ENCODE assay signal across 8 mouse cellular contexts in the genomic region with DNA sequence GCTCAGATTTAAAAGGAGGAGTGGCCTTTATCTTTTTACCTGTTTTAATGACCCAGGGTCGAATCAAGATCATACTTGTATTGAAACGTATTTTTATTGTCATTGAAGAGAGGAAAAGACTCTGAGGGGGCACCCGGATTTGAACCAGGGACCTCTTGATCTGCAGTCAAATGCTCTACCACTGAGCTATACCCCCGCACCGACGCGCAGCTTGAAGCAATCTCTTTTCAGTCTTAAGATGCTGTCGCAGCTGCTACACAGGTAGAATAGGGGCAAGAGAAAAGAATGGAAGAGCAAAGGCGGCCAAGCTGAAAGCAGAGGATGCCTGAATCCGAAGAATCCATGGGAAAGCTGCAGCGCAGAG. TPM values are rescaled to one million over a fixed set of nuclear protein-coding genes. Genes with fewer than 3 reads are reported as not detected.
DNase-seq lines count a peak whose midpoint lies in the region; ATAC-seq and TF ChIP-seq lines count a peak whose summit lies in the region.

Gene Lasp1, plus strand, starts transcription at position 219 of the 364 bp plus-strand sequence.

- ATAC-seq in embryonic facial prominence, embryonic 13.5 days (ENCODE audit: insufficient number of reproducible peaks, insufficient read depth, low FRiP score, low TSS enrichment, low read depth) = peak; percentile 52
- ATAC-seq in kidney, embryonic 15.5 days (replicated peaks; ENCODE audit: low FRiP score) = peak; percentile 59
- ATAC-seq in limb, embryonic 15.5 days (ENCODE audit: insufficient number of reproducible peaks, low FRiP score, low TSS enrichment, low read depth) = 0 out of 2 replicates have a peak, but pooled peaks have one; percentile 10
- ATAC-seq in midbrain, postnatal 0 days (ENCODE audit: low FRiP score) = peak; percentile 67

- H3K9ac ChIP-seq in embryonic facial prominence, embryonic 13.5 days = peak within 1 kb of the TSS; percentile 93
- peak within 1 kb of the TSS; percentile 87 for H3K9ac ChIP-seq in kidney, embryonic 15.5 days
- H3K9ac ChIP-seq in limb, embryonic 15.5 days = peak within 1 kb of the TSS; percentile 79
- peak within 1 kb of the TSS; percentile 85 for H3K9ac ChIP-seq in midbrain, postnatal 0 days (replicated peaks; ENCODE audit: low read length, poor library complexity, severe bottlenecking)

- DNase-seq in 3T3-L1 (ENCODE audit: low read depth, low spot score) = peak; percentile 92
- peak; percentile 87 for DNase-seq in adrenal gland, postnatal 25 days
- peak; percentile 79 to 89 for DNase-seq in heart, adult 9 months (ENCODE audit: low spot score in 2 of 2)
- peak; percentile 91 for DNase-seq in midbrain, postnatal 0 days (ENCODE audit: low spot score)
- DNase-seq in spleen, postnatal 36 days (ENCODE audit: low spot score in 2 of 2) = peak; percentile 83 to 86

- peak within 1 kb of the TSS; percentile 96 for H3K4me3 ChIP-seq in embryonic facial prominence, embryonic 13.5 days
- peak within 1 kb of the TSS; percentile 83 for H3K4me3 ChIP-seq in kidney, embryonic 15.5 days (replicated peaks)
- H3K4me3 ChIP-seq in limb, embryonic 15.5 days = peak within 1 kb of the TSS; percentile 95
- H3K4me3 ChIP-seq in midbrain, postnatal 0 days (ENCODE audit: low read depth, low read length) = peak within 1 kb of the TSS; percentile 89

- peaks cover 26% of the 10 kb centered on the region for H3K4me1 ChIP-seq in embryonic facial prominence, embryonic 13.5 days
- H3K4me1 ChIP-seq in kidney, embryonic 15.5 days = peaks cover 45% of the 10 kb centered on the region
- H3K4me1 ChIP-seq in limb, embryonic 15.5 days = peaks cover 32% of the 10 kb centered on the region
- peaks cover 10% of the 10 kb centered on the region for H3K4me1 ChIP-seq in midbrain, postnatal 0 days (ENCODE audit: insufficient read depth, low read length)

- WGBS in embryonic facial prominence, embryonic 13.5 days = 0% methylated on average over 11 of the region's 11 CpGs
- WGBS in kidney, embryonic 15.5 days = 0% methylated on average over 11 of the region's 11 CpGs
- WGBS in limb, embryonic 15.5 days = under 1% methylated on average over 11 of the region's 11 CpGs
- under 1% methylated on average over 11 of the region's 11 CpGs for WGBS in midbrain, postnatal 0 days

- no peaks in the 10 kb centered on the region for H3K9me3 ChIP-seq in embryonic facial prominence, embryonic 13.5 days
- no peaks in the 10 kb centered on the region for H3K9me3 ChIP-seq in kidney, embryonic 15.5 days (replicated peaks)
- no peaks in the 10 kb centered on the region for H3K9me3 ChIP-seq in limb, embryonic 15.5 days
- H3K9me3 ChIP-seq in midbrain, postnatal 0 days (ENCODE audit: low read length) = no peaks in the 10 kb centered on the region

- H3K27me3 ChIP-seq in embryonic facial prominence, embryonic 13.5 days = no peaks in the 10 kb centered on the region
- no peaks in the 10 kb centered on the region for H3K27me3 ChIP-seq in kidney, embryonic 15.5 days
- no peaks in the 10 kb centered on the region for H3K27me3 ChIP-seq in limb, embryonic 15.5 days
- H3K27me3 ChIP-seq in midbrain, postnatal 0 days (ENCODE audit: insufficient read depth, low read length) = no peaks in the 10 kb centered on the region

- TF ChIP-seq CTCF in midbrain, postnatal 0 days (IDR thresholded peaks at IDR 0.05) = no peak

- peak within 1 kb of the TSS; percentile 98 for H3K27ac ChIP-seq in embryonic facial prominence, embryonic 13.5 days
- H3K27ac ChIP-seq in kidney, embryonic 15.5 days = peak within 1 kb of the TSS; percentile 99
- peak within 1 kb of the TSS; percentile 98 for H3K27ac ChIP-seq in limb, embryonic 15.5 days
- peak within 1 kb of the TSS; percentile 95 for H3K27ac ChIP-seq in midbrain, postnatal 0 days (ENCODE audit: low read depth, low read length)

- no peaks in the 10 kb centered on the region for H3K36me3 ChIP-seq in embryonic facial prominence, embryonic 13.5 days
- no peaks in the 10 kb centered on the region for H3K36me3 ChIP-seq in kidney, embryonic 15.5 days
- 0 out of 2 replicates have a peak, but pooled peaks cover 5% of the 10 kb centered on the region for H3K36me3 ChIP-seq in limb, embryonic 15.5 days
- H3K36me3 ChIP-seq in midbrain, postnatal 0 days (ENCODE audit: insufficient read depth, low read length) = no peaks in the 10 kb centered on the region

- peak within 1 kb of the TSS; percentile 83 for H3K4me2 ChIP-seq in embryonic facial prominence, embryonic 13.5 days
- H3K4me2 ChIP-seq in kidney, embryonic 15.5 days = peak within 1 kb of the TSS; percentile 90
- H3K4me2 ChIP-seq in limb, embryonic 15.5 days = peak within 1 kb of the TSS; percentile 88
- peak within 1 kb of the TSS; percentile 71 for H3K4me2 ChIP-seq in midbrain, postnatal 0 days (ENCODE audit: low read depth, low read length, poor library complexity, severe bottlenecking)

RNA-seq across cellular contexts. Expression of gene Lasp1, which starts in this region (rescaled TPM):
- total RNA-seq in adrenal gland, postnatal 25 days (2021) = 103 and 142 TPM in 2 replicates
- 122 and 131 TPM in 2 replicates for polyA plus RNA-seq in embryonic facial prominence, embryonic 13.5 days (2015; fragmentation: Nextera tagmentation; extraction: Ambion mirVana)
- polyA plus RNA-seq in kidney, embryonic 15.5 days (2015; fragmentation: Nextera tagmentation; extraction: Ambion mirVana) = 104 and 108 TPM in 2 replicates
- 128 and 131 TPM in 2 replicates for polyA plus RNA-seq in limb, embryonic 15.5 days (2015; fragmentation: Nextera tagmentation; extraction: Ambion mirVana)
- total RNA-seq in midbrain, postnatal 0 days (2014; rRNA removed) = 206 and 216 TPM in 2 replicates
- polyA plus RNA-seq in midbrain, postnatal 0 days (2015; fragmentation: Nextera tagmentation; extraction: Ambion mirVana) = 174 and 179 TPM in 2 replicates

Comparison
In these comparisons a context has a peak if more than half of its experiments do, and no peak if none do; other contexts are left out.
1. Peak in every context shown above with its lines: DNase-seq, ATAC-seq, H3K4me3 ChIP-seq and H3K27ac ChIP-seq.
2. ATAC-seq: peak in every context shown above with its lines; median percentile 67 in midbrain, postnatal 0 days; 59 in kidney, embryonic 15.5 days; 52 in embryonic facial prominence, embryonic 13.5 days; 10 in limb, embryonic 15.5 days.